Comparison of ENCODE assay signal across 18 mouse cellular contexts in the genomic region with DNA sequence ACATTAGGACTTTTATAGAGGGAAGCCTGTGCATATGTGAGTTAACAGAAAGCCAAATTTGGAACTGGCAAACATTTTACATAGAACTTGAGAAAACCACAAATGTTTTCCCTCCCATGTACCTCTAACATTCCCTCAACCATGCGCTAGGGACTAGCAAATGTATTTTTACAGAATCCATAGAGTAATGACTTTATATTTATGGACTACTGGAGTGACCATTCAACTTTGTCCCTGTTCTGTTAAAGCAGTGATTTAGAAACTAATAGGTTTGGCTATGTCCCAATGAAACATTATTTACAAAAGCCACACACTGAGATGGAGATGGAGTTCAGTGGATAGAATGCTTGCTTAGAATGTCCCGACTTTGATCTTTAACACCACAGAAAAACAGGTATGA.
"Had no signal": no experiment of that assay in that cellular context is flagged by ENCODE, and none has a peak within 500 bp of the region (broad histone marks: within the 10 kb centered on the region; RNA-seq: fewer than 3 reads in every experiment).

No protein-coding gene starts in this region.

- H3K9ac ChIP-seq: kidney, embryonic 15.5 days; liver, embryonic 13.5 days; lung, embryonic 15.5 days; midbrain, embryonic 15.5 days; neural tube, embryonic 12.5 days; neural tube, embryonic 15.5 days had no signal

- H3K9me3 ChIP-seq: kidney, embryonic 15.5 days; liver, embryonic 13.5 days; lung, embryonic 15.5 days; midbrain, embryonic 15.5 days; neural tube, embryonic 12.5 days; neural tube, embryonic 15.5 days had no signal

- H3K36me3 ChIP-seq: kidney, embryonic 15.5 days; liver, embryonic 13.5 days; lung, embryonic 15.5 days; midbrain, embryonic 15.5 days; neural tube, embryonic 12.5 days; neural tube, embryonic 15.5 days had no signal

- H3K4me3 ChIP-seq: kidney, embryonic 15.5 days; liver, embryonic 13.5 days; lung, embryonic 15.5 days; midbrain, embryonic 15.5 days; neural tube, embryonic 12.5 days; neural tube, embryonic 15.5 days had no signal

- H3K27ac ChIP-seq: kidney, embryonic 15.5 days; liver, embryonic 13.5 days; lung, embryonic 15.5 days; midbrain, embryonic 15.5 days; neural tube, embryonic 12.5 days; neural tube, embryonic 15.5 days; stomach, postnatal 0 days had no signal

- H3K4me1 ChIP-seq: liver, embryonic 13.5 days; midbrain, embryonic 15.5 days; neural tube, embryonic 12.5 days; neural tube, embryonic 15.5 days had no signal

- DNase-seq: kidney, adult 18-20 months; kidney, postnatal 14 days; left cerebral cortex, postnatal 4 days; liver, embryonic 13.5 days; lung, postnatal 10 days; lung, postnatal 4 days; right cerebral cortex, adult 18-20 months; right cerebral cortex, postnatal 14 days; right cerebral cortex, postnatal 4 days; thymus, postnatal 14 days had no signal

- H3K4me2 ChIP-seq: kidney, embryonic 15.5 days; liver, embryonic 13.5 days; lung, embryonic 15.5 days; midbrain, embryonic 11.5 days; midbrain, embryonic 15.5 days; neural tube, embryonic 12.5 days; neural tube, embryonic 15.5 days had no signal

- H3K27me3 ChIP-seq: kidney, embryonic 15.5 days; liver, embryonic 13.5 days; lung, embryonic 15.5 days; midbrain, embryonic 15.5 days; neural tube, embryonic 12.5 days; neural tube, embryonic 15.5 days had no signal

- ATAC-seq: intestine, embryonic 16.5 days; midbrain, embryonic 15.5 days had no signal
